Mouse (Mus musculus): ENCODE data around the gene Timm22. TPM values are rescaled to one million over a fixed set of nuclear protein-coding genes. Genes with fewer than 3 reads are reported as not detected.

The Timm22 gene
- polyA plus RNA-seq, 1 experiment from 2014 or later, result 113 TPM

DNA sequence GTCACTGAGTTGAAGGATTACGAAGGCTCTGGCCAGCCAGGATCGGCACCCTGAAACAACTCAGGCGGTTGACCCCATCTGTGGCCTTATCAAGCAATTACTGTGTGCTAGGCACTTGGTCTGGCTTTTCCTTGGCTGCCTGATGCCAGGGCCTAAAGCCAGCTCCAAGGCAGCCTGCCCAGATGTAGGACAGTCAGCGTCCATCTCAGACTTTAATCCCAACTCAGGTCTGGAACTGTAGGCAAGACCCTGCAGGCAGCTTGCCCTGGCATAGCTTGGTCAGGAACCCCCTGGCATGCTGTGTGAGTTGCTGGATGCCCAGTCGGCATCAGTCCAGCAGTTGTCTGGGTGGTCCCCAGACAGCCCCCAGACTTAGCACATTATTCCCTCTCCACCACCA lies 29.3 kb downstream of the Timm22 start:
- peaks cover 14% of the 10 kb centered on the region for H3K4me1 ChIP-seq (ENCODE audit: control insufficient read depth, insufficient read depth, low read length)
- H3K4me2 ChIP-seq (replicated peaks; ENCODE audit: low read depth, low read length), result no peak overlapping the region
- no peaks in the 10 kb centered on the region for H3K27me3 ChIP-seq (ENCODE audit: control insufficient read depth, insufficient read depth, low read length)
- H3K9me3 ChIP-seq (ENCODE audit: control insufficient read depth, low read length), result no peaks in the 10 kb centered on the region
- H3K9ac ChIP-seq (ENCODE audit: low read depth, low read length), result no peak overlapping the region
- 86% methylated on average over 5 of the region's 5 CpGs for WGBS
- no peak for ATAC-seq (ENCODE audit: low FRiP score, low TSS enrichment)
- H3K36me3 ChIP-seq (ENCODE audit: control insufficient read depth, insufficient read depth, low read length), result peaks cover 25% of the 10 kb centered on the region; the same call in 1 of the 2 replicates
- H3K27ac ChIP-seq (ENCODE audit: low read depth, low read length), result no peak overlapping the region
- no peak overlapping the region for H3K4me3 ChIP-seq (ENCODE audit: low read length)

DNA sequence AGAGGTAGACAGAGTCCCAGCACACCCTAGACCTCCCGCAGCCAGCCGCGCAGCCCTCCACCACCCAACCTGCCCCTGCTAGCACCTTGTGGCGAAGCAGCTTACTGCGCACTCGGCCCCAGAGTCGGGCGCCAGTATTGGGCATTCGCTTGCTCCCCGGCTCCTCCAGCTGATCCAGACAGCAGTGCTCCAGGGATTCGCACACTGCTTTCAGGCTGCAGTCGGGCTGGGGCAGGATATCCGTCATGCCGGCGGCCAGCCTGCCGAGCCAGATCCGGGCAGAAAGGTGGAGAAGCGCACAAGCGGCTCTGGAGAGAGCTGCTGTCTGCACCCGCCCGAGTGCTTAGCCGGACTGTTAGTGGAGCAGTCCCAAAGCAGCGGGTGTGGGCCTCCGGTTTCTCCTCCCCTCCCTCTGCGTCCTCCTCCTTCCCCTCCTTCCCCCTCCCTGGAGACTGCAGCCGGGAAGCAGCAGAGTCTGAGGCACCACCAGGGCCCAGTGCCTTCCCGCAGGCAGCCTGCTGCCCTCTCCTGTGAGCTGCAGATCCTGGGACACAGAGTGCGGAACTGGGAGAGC lies 30.2 kb downstream of the Timm22 start:
- Histone ChIP-seq H3K4me1 (ENCODE audit: control insufficient read depth, insufficient read depth, low read length) (peaks cover 14% of the 10 kb centered on the region), H3K9ac (ENCODE audit: low read depth, low read length) (peak overlapping the region; percentile 48; the same call in 1 of the 2 replicates), H3K9me3 (ENCODE audit: control insufficient read depth, low read length) (no peaks in the 10 kb centered on the region), H3K27me3 (ENCODE audit: control insufficient read depth, insufficient read depth, low read length) (no peaks in the 10 kb centered on the region), H3K4me3 (ENCODE audit: low read length) (peak overlapping the region; percentile 36), H3K36me3 (ENCODE audit: control insufficient read depth, insufficient read depth, low read length) (peaks cover 24% of the 10 kb centered on the region; the same call in 1 of the 2 replicates), H3K4me2 (replicated peaks; ENCODE audit: low read depth, low read length) (peak overlapping the region; percentile 62), H3K27ac (ENCODE audit: low read depth, low read length) (peak overlapping the region; percentile 69; the same call in 1 of the 2 replicates)
- peak; percentile 84 for ATAC-seq (ENCODE audit: low FRiP score, low TSS enrichment)
- WGBS, result 8% methylated on average over 28 of the region's 28 CpGs

DNA sequence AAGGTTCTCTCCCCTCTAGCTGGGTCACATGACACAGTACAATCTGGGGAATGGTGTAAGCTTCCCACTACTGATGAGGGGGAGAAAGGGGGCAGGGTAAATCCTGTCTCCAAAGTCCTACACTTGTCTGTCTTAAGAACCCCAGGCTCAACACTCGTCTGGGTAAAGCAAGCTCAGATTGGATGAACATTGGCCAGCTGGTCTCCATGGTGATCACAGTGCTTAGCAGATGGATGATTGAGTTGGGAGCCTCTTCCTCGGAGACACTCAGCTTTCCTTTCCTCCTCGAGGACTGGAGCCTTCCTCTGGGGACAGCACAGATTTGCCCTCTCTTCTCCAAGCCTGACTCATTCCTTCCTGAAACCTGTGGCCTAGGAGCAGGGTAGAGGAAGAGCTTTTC lies 32.9 kb downstream of the Timm22 start:
- Histone ChIP-seq H3K4me3 (ENCODE audit: low read length) (no peak overlapping the region), H3K4me2 (replicated peaks; ENCODE audit: low read depth, low read length) (no peak overlapping the region), H3K27me3 (ENCODE audit: control insufficient read depth, insufficient read depth, low read length) (no peaks in the 10 kb centered on the region), H3K36me3 (ENCODE audit: control insufficient read depth, insufficient read depth, low read length) (peaks cover 14% of the 10 kb centered on the region), H3K4me1 (ENCODE audit: control insufficient read depth, insufficient read depth, low read length) (peaks cover 14% of the 10 kb centered on the region), H3K9me3 (ENCODE audit: control insufficient read depth, low read length) (no peaks in the 10 kb centered on the region), H3K9ac (ENCODE audit: low read depth, low read length) (no peak overlapping the region), H3K27ac (ENCODE audit: low read depth, low read length) (no peak overlapping the region)
- no peak for ATAC-seq (ENCODE audit: low FRiP score, low TSS enrichment)
- 19% methylated on average over 3 of the region's 3 CpGs for WGBS

DNA sequence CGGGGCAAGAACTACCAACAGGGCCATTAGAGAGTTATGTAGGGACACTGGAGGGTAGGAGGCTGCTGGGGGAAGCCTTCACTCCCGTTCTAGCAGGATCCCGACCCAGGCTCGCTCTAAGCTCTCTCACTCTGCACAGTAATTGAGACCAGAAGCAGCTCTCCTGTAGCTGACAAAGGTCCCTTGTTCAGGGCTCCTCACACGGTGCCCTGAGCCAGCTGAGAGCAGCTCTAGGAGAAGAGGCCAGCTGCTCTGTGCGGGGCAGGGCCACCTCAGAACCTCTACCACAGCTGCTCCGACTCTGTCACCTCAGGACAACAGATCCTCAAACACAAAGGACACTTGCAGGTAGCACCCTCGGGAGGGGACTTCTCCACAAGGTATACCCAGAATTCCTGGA lies 38.7 kb downstream of the Timm22 start:
- H3K4me3 ChIP-seq (ENCODE audit: low read length), result no peak overlapping the region
- H3K9ac ChIP-seq (ENCODE audit: low read depth, low read length), result no peak overlapping the region
- H3K27ac ChIP-seq (ENCODE audit: low read depth, low read length), result no peak overlapping the region
- ATAC-seq (ENCODE audit: low FRiP score, low TSS enrichment), result no peak
- 48% methylated on average over 8 of the region's 8 CpGs for WGBS
- H3K4me2 ChIP-seq (replicated peaks; ENCODE audit: low read depth, low read length), result no peak overlapping the region
- H3K36me3 ChIP-seq (ENCODE audit: control insufficient read depth, insufficient read depth, low read length), result peaks cover 24% of the 10 kb centered on the region
- peaks cover 16% of the 10 kb centered on the region for H3K4me1 ChIP-seq (ENCODE audit: control insufficient read depth, insufficient read depth, low read length)
- H3K9me3 ChIP-seq (ENCODE audit: control insufficient read depth, low read length), result no peaks in the 10 kb centered on the region
- H3K27me3 ChIP-seq (ENCODE audit: control insufficient read depth, insufficient read depth, low read length), result no peaks in the 10 kb centered on the region

DNA sequence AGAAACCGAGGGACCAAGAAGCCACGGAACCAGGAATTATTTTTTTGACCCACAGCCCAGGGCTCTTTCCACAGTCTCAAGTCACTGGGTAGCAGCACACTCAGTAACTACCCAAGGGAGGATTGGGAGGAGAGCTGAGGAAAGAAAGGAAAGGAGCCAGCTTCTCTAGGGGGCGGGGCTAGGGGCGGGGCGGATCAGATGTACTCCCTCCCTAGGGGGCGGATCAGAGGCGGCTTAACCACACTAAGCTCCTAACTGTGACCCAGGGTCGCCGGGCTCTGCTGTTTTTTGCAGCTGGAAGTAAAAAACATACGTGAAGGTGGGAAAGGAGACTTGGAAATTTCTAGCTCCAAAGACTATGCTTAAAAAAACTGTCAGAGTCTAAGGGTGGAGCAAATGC lies 39.5 kb downstream of the Timm22 start:
- H3K36me3 ChIP-seq (ENCODE audit: control insufficient read depth, insufficient read depth, low read length), result peaks cover 25% of the 10 kb centered on the region
- no peak for ATAC-seq (ENCODE audit: low FRiP score, low TSS enrichment)
- H3K4me3 ChIP-seq (ENCODE audit: low read length), result no peak overlapping the region
- H3K4me2 ChIP-seq (replicated peaks; ENCODE audit: low read depth, low read length), result no peak overlapping the region
- no peak overlapping the region for H3K9ac ChIP-seq (ENCODE audit: low read depth, low read length)
- no peaks in the 10 kb centered on the region for H3K9me3 ChIP-seq (ENCODE audit: control insufficient read depth, low read length)
- 7% methylated on average over 10 of the region's 10 CpGs for WGBS
- H3K4me1 ChIP-seq (ENCODE audit: control insufficient read depth, insufficient read depth, low read length), result peaks cover 16% of the 10 kb centered on the region
- H3K27me3 ChIP-seq (ENCODE audit: control insufficient read depth, insufficient read depth, low read length), result no peaks in the 10 kb centered on the region
- H3K27ac ChIP-seq (ENCODE audit: low read depth, low read length), result no peak overlapping the region

DNA sequence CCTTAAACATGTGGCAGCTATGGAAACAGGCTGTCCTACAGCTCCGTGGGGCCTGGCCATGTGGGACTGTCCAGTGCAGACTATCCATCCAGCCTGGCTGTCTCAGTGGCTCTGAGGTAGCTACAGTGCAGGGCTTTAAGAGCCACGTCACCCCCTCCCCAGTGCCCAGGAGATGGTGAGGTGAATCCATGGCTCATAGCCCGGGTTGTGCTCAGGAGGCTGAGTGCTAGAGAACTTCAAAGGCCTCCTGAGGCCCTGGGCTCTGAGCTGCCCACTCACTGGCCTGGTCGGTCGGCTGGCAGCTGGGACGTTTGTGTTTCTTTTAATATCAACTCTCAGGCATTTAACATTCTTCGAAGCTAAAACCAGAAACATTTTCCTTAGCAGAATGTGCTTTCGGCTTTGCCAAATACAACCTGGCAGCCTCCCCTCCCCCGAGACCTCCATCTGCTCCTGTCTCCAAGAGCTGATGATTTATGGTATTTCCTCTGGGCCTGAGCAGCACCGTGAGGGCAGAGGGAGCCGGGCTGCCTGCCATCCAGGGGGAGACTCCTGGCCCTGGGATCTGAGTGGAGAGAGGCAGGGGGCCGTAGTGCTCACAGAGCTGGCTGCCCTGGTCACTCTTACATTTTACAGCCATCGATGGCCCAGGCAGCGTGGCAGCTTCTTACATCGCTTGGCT lies 42.9 kb downstream of the Timm22 start:
- Histone ChIP-seq H3K4me1 (ENCODE audit: control insufficient read depth, insufficient read depth, low read length) (peaks cover 16% of the 10 kb centered on the region), H3K4me2 (replicated peaks; ENCODE audit: low read depth, low read length) (no peak overlapping the region), H3K9ac (ENCODE audit: low read depth, low read length) (peak overlapping the region; percentile 31; the same call in 1 of the 2 replicates), H3K36me3 (ENCODE audit: control insufficient read depth, insufficient read depth, low read length) (peaks cover 42% of the 10 kb centered on the region), H3K27ac (ENCODE audit: low read depth, low read length) (peak overlapping the region; percentile 66; the same call in 1 of the 2 replicates), H3K4me3 (ENCODE audit: low read length) (no peak overlapping the region), H3K9me3 (ENCODE audit: control insufficient read depth, low read length) (no peaks in the 10 kb centered on the region), H3K27me3 (ENCODE audit: control insufficient read depth, insufficient read depth, low read length) (no peaks in the 10 kb centered on the region)
- WGBS, result 17% methylated on average over 15 of the region's 15 CpGs
- ATAC-seq (ENCODE audit: low FRiP score, low TSS enrichment), result peak; percentile 62

DNA sequence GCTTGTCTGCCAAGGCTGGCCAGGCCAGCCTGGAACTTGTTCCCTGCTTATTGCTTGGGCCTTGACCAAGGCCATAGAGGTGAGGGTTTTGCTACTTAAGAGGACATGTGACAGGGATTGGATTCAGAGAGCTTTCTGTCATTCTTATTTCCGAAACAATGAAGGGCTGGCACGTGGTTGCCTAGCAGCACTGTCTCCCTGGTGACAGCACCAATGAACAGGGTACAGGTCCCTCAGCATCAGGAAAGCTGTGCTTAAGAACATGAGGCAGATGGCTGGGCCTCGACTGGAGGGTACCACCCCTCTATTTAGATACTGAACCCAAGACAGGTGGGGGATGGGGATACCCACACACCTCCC lies 43.4 kb downstream of the Timm22 start:
- H3K4me2 ChIP-seq (replicated peaks; ENCODE audit: low read depth, low read length), result no peak overlapping the region
- no peaks in the 10 kb centered on the region for H3K9me3 ChIP-seq (ENCODE audit: control insufficient read depth, low read length)
- peaks cover 47% of the 10 kb centered on the region for H3K36me3 ChIP-seq (ENCODE audit: control insufficient read depth, insufficient read depth, low read length)
- H3K27me3 ChIP-seq (ENCODE audit: control insufficient read depth, insufficient read depth, low read length), result no peaks in the 10 kb centered on the region
- no peak for ATAC-seq (ENCODE audit: low FRiP score, low TSS enrichment)
- peak overlapping the region; percentile 31; the same call in 1 of the 2 replicates for H3K9ac ChIP-seq (ENCODE audit: low read depth, low read length)
- 40% methylated on average over 3 of the region's 3 CpGs for WGBS
- peaks cover 16% of the 10 kb centered on the region for H3K4me1 ChIP-seq (ENCODE audit: control insufficient read depth, insufficient read depth, low read length)
- peak overlapping the region; percentile 66; the same call in 1 of the 2 replicates for H3K27ac ChIP-seq (ENCODE audit: low read depth, low read length)
- no peak overlapping the region for H3K4me3 ChIP-seq (ENCODE audit: low read length)

DNA sequence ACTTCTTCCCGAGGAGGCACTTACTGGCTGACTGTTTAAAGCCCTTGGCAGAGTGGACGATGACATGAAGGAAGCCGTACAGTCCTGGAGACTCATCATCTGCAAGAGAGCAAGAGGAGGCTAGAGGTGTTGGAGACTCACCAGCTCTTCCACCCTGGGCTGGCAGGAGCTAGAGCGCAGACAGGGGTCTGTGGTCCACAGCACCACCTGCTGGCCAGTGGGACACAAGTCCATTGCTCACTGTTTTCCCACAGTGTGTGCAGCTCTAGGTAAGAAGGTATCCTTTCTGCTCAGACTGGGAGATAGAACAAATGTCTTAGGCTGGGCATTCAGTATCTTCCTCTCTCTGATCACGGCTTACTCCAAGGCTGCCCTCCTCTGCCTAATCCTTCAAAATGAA lies 47.7 kb downstream of the Timm22 start:
- Histone ChIP-seq H3K9me3 (ENCODE audit: control insufficient read depth, low read length) (no peaks in the 10 kb centered on the region), H3K27ac (ENCODE audit: low read depth, low read length) (no peak overlapping the region), H3K4me1 (ENCODE audit: control insufficient read depth, insufficient read depth, low read length) (peaks cover 7% of the 10 kb centered on the region; the same call in 1 of the 2 replicates), H3K36me3 (ENCODE audit: control insufficient read depth, insufficient read depth, low read length) (peaks cover 56% of the 10 kb centered on the region), H3K4me3 (ENCODE audit: low read length) (no peak overlapping the region), H3K9ac (ENCODE audit: low read depth, low read length) (no peak overlapping the region), H3K4me2 (replicated peaks; ENCODE audit: low read depth, low read length) (no peak overlapping the region), H3K27me3 (ENCODE audit: control insufficient read depth, insufficient read depth, low read length) (no peaks in the 10 kb centered on the region)
- WGBS, result 64% methylated on average over 5 of the region's 5 CpGs
- ATAC-seq (ENCODE audit: low FRiP score, low TSS enrichment), result peak; percentile 61

DNA sequence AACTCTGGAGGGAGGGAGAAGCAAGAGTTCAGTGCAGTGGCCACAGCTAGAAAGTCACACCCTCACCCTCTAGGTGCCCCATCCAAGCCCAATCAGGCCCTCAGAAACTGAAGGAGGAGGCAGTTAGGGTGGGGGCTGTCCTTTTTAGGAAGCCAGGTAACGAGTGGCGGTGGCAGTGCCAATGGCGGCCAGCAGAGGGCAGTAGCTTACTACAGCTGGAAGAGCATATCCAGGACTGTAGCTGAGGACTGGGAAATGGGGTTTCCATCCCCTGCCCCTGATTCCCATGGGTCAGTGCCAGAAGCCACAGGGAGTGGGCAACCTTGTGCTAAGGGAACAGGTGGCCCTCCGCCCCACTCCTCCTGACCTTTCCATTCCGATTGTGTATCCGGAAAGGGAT lies 49.5 kb downstream of the Timm22 start:
- no peak overlapping the region for H3K4me2 ChIP-seq (replicated peaks; ENCODE audit: low read depth, low read length)
- ATAC-seq (ENCODE audit: low FRiP score, low TSS enrichment), result peak; percentile 71; the same call in 1 of the 2 replicates
- WGBS, result 22% methylated on average over 6 of the region's 6 CpGs
- H3K27ac ChIP-seq (ENCODE audit: low read depth, low read length), result no peak overlapping the region
- peaks cover 60% of the 10 kb centered on the region for H3K36me3 ChIP-seq (ENCODE audit: control insufficient read depth, insufficient read depth, low read length)
- no peak overlapping the region for H3K4me3 ChIP-seq (ENCODE audit: low read length)
- no peak overlapping the region for H3K9ac ChIP-seq (ENCODE audit: low read depth, low read length)
- no peaks in the 10 kb centered on the region for H3K9me3 ChIP-seq (ENCODE audit: control insufficient read depth, low read length)
- no peaks in the 10 kb centered on the region for H3K27me3 ChIP-seq (ENCODE audit: control insufficient read depth, insufficient read depth, low read length)
- no peaks in the 10 kb centered on the region; the same call in 1 of the 2 replicates for H3K4me1 ChIP-seq (ENCODE audit: control insufficient read depth, insufficient read depth, low read length)

Data from kidney, embryonic 14.5 days (tissue).